Mouse (Mus musculus) left cerebral cortex, postnatal 36 days (tissue): ENCODE measurements around the gene Stat5a. TPM values are rescaled to one million over a fixed set of nuclear protein-coding genes. Genes with fewer than 3 reads are reported as not detected.

Experiments
- DNase-seq, 2 experiments: peaks; one replicate each; pipeline ENCODE4 v3.0.0; 2021 to 2022; ENCODE audit warnings: low spot score in 2 of 2, mixed read lengths in 1 of 2
- intact Hi-C: fragments of 180-260 bp; cut with DNase I; formaldehyde crosslinking; loops from one replicate; pipeline ENCODE4 v1.15.1; 2025
- total RNA-seq, 2 experiments: library from RNA; stranded (reverse); gene quantifications; 2 replicates each; pipeline ENCODE4 v1.2.3; 2021

Gene Stat5a
- total RNA-seq, 2 experiments from 2014 or later: 1.3 to 1.4 TPM

DNA sequence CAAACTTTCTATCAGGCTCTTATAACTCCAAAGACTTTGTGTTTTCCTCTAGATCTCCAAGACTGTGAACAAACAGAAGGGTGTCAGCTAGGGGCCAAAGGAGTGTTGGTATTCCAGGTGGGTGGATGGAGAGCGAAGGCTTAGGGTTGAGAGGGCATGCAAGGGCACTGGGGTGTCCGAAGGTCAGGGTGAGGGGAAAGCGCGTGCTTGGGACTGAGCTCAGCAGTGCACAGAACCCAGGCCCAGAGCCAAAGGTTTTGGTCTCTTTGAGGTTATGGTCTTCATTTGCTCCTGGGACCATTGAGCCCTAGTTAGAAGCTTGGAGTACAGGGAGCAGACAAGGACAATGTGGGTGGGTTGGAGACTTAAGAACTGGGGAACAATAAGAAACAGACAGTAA, 4.0 kb upstream of the Stat5a start:
- intact Hi-C loops: no loop called here
- DNase-seq: no peak

DNA sequence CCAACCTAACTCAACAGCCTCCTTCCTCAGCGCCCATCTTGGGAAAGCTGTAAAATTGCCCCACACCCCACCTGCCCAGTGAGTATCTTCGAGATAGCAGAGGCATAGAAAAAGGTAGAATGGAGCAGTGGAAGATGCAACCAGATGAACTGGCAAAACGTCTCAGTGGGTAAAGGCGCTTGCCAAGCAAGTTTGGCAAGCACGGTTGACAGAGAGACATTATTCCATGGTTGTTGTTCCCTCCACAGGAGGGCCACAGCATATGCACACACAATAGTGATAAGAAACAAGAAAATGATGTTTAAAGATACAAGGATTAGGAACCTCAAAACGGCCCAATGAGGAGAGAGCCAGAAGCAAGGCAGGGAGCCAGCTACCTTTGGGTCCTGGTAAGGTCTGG, 1.2 kb upstream of the Stat5a start:
- no peak for DNase-seq
- intact Hi-C loops: no loop called here

DNA sequence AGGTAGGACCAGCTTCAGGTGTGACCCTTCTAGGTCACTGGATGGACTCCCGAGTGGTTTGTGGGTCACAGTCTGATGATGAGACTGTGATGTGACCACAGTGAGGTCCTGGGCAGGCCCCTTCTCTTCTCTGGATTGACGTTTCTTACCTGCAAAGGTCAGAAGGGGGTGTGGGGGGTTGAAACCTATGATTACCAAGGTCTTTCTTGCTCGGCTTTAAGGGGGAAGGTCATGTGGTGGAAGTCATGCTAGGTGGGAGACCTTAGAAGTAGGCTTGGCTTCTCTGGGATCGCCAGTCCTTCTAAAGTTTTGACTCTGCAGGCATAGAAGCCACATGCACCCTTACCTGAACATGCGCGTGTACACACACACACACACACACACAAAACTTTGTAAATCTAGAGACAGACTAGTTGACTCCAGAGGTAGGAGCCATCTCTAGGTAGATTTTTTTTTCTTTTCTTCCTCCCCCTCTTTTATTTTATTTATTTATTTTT, 476 bp downstream of the Stat5a start:
- DNase-seq: no peak
- intact Hi-C loops: no loop called here

DNA sequence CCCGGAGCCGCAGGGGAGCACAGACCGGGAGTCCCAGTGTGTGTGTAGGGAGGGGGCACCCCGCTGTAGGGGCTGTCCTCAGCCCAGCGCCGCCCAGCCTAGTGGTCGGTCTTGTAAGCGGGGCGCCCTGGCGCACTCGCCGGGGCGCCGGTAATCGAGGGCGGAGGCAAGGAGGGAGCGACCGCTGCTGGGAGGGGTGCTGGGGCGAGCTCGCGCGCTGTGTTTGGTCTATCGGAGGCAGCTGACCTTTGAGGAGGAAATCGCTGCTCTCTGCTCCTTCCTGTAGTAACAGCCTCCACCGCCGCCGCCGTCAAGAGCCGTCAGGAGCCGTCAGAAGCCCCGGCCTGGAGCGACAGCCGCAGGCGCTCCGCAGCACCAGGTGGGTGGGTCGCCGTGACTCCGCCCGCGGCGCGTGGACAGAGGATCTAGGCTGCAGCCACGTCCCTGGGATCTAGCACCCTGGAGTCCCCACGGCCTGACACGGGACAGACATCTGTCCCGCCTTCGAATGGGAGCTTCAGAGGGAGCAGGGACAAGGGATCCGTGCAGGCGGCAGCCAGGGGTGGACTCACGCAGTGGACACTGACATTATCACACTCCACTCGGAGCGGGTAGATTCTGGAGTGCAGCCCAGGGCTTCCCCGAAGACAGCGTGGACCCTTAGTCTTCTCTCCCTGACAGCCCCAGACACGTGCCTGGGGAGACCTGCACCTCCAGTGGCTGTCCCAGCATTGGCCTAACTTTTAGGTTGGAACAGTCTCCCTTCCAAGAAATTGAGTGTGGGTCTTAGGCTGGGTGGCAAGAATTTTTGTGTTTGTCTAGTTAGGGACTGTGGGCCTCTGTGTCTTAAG, 1.3 kb downstream of the Stat5a start:
- intact Hi-C loops: no loop called here
- peak; percentile 17 to 43 for DNase-seq

DNA sequence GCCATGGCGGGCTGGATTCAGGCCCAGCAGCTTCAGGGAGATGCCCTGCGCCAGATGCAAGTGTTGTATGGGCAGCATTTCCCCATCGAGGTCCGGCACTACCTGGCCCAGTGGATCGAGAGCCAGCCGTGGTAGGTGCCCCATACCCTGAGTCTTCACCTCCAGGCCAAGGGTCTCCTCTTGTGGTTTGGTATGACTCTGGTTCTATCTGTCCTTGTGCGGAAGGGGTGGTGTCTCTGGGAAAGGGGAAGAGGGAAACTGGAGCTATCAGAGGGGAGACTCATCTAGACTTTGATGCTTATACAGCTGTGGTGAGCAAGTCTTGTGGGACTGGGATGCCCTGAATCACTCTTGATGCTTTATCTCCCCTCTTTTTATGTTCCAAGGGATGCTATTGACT, 2.2 kb downstream of the Stat5a start:
- no peak for DNase-seq
- intact Hi-C loops: no loop called here

DNA sequence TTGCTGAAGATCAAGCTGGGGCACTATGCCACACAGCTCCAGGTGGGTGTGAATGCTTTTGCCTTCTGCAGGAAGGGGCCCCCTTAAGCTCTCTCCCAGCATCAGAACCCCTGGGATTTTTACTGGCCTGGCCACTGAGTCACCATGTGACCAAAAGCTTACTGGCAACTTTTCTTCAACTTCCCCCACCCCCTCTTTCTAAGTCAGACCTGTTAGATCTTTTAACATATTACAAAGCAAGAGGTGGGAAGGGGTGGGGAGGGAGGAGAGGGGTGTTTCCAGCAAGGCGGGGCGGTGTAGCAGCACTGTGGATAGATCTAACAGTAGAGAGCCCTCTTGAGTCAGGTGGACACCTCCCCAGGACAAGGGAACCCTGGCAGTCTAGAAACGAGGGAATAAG, 2.7 kb downstream of the Stat5a start:
- no peak for DNase-seq
- intact Hi-C loops: no loop called here

DNA sequence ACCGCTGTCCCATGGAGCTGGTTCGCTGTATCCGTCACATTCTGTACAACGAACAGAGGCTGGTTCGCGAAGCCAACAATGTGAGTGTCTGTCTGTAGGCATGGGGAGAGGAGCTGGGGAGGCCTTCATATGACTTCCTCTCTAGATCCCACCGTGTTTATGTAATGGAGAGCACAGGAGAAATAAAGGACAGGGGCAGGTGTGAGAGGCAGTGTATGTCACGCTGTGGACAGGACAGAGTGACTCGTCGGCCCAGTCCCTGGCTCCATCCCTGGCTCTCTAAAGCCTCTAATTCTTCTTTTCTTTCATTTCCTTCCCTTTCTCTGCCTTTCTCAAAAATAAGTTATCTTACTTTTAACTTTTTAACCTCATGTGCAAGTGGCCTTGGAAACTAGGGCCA, 4.0 kb downstream of the Stat5a start:
- no peak for DNase-seq
- intact Hi-C loops: no loop called here

DNA sequence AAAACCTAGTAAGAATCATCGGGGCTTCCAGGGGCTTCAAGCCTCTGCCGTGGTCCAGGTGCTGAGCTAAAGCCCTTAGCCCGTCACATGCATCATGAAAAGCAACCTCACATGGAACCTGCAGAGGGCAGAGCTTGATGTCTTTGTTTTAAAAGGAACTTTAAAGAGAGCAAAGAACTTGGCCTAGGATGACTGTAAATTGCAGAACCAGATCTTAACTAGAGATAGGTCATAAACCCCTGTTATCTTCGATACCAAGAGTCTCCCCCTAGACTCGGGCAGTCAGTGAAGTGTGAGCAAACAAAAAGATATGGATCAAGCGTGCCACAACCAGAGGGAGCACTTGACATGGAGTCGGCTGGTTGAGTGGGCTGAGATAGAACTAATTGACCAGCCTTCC, 6.5 kb downstream of the Stat5a start:
- intact Hi-C loops: no loop called here
- no peak for DNase-seq

GRCm38 (mm10) chr11:100870256-100870967, 11.3 kb downstream of the Stat5a start:
- intact Hi-C loops: no loop called here
- peak; percentile 22 to 35 for DNase-seq

- intact Hi-C loops: no loop called here
- no peak for DNase-seq
These were observed 11.8 kb downstream of the Stat5a start for GRCm38 (mm10) chr11:100870968-100871350.

- intact Hi-C loops: no loop called here
- DNase-seq: no peak
These were observed 16.6 kb downstream of the Stat5a start for GRCm38 (mm10) chr11:100875761-100876160.

GRCm38 (mm10) chr11:100879321-100880078, 20.3 kb downstream of the Stat5a start:
- DNase-seq: no peak
- intact Hi-C loops: no loop called here

DNA sequence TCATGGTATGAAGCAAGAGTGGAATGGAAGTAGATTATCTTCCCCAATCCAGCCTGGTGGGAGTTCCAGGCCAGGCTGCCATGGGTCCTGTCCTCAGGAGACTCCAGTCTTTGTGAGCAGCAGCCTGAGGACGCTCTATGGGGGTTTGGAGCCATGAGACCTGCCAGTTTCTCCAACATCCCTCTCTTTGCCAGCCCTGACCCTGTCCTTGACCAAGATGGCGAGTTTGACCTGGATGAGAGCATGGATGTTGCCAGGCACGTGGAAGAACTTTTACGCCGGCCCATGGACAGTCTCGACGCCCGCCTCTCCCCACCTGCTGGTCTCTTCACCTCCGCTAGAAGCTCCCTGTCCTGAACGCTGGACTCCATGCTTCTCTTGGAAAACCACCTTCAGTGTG, 24.5 kb downstream of the Stat5a start:
- intact Hi-C loops: no loop called here
- DNase-seq: no peak

DNA sequence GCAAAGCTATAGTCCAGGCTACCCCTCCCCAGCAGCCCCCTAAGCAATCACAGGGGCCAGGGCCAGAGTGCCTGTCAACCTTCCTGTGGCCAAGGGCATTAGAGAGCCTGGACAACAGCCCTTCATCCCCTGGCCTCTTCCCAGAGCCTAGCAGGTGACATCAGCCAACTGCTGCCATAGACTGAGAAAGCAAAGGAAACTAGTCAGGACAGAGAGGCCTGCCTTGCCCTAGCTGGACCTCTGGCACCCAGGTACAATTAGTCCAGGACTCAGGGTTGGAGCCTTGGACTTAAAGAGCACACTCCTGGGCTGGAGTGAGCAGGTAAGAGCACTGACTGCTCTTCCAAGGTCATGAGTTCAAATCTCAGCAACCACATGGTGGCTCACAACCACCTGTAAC, 26.3 kb downstream of the Stat5a start:
- no peak for DNase-seq
- intact Hi-C loops: loop anchor here (5.0 kb wide), 1 partner anchor 182 kb away; no protein-coding TSS in a partner anchor

DNA sequence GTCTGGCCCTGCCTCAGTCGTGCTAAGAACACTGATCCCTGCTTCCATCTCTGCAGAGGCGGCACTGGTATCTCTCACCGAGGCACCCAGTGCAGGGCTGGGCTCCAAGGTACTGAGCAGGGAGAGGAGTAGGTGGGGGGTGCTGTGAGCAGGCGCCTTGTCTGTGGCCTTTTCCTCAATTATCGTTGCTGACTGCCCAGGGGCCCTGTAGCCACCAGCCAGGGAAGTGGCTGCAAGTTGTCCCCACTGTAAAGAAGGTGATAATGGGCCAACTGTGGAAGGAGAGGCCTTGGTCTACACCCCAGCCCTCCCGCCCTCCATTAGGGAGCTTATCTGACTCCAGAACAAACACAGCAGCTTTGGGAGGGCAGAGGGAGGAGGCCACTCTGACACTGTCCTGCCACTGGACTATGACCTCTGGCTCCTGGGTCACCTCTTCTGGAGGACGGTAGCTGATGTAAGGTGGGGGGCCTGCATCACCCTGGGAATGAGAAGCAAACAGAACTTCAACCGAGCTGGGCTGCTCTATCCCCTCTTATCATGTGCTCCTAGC, 27.1 kb downstream of the Stat5a start:
- DNase-seq: no peak

GRCm38 (mm10) chr11:100887236-100887635, 28.1 kb downstream of the Stat5a start:
- intact Hi-C loops: loop anchor here (5.0 kb wide), 1 partner anchor 180 kb away; no protein-coding TSS in a partner anchor
- no peak for DNase-seq

More for the DNA sequence above, 27.1 kb downstream of the Stat5a start:
- intact Hi-C loops: loop anchor here (5.0 kb wide), 1 partner anchor 181 kb away; no protein-coding TSS in a partner anchor

GRCm38 (mm10) chr11:100887764-100888163, 28.6 kb downstream of the Stat5a start:
- intact Hi-C loops: loop anchor here (5.0 kb wide), 1 partner anchor 180 kb away; no protein-coding TSS in a partner anchor
- DNase-seq: no peak

DNA sequence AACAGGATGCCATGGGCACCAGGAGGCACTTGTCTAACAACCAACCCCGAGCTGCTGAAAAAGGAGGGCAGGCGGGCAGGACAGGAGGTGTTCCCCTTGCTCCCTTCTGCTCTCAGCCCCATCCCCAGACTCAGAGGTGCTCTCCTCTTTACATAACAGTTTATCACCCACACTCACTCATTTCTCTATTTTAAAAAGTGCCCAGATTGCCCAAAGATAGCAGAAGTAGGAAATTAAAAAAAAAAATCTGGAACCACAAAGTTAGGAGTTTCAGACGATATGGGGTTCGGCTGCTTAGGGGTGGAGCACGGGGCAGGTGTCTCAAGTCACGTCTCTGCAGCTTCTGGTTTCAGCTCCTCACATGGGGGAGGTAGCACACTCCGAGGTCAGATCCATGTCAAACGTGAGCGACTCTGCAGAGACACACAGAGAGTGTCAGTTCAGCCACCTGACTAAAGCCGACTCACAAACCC, 29.2 kb downstream of the Stat5a start:
- intact Hi-C loops: loop anchor here (5.0 kb wide), 1 partner anchor 179 kb away; no protein-coding TSS in a partner anchor
- DNase-seq: no peak

DNA sequence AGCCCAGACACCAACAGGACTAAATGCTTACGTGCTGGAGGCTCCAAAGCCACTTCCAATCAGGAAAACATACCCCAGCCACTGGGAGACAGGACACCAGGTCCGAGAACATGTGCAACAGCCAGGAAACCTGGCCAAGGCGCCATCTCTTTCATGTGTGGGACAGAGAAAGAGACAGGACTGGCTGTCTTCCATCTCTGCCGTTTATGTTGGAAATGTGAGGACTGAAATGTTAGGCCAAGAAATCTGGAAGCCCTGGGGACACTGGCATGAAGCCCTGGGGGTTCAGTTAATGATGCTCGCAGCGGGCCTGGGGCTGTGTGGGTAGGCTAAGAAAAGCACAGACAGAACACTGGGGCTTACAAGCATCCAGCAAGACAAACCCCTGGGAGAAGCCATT, 31.3 kb downstream of the Stat5a start:
- no peak for DNase-seq
- intact Hi-C loops: no loop called here
